Mouse (Mus musculus): ENCODE data around the gene Arhgdia.

GRCm38 (mm10) chr11:120617519-120618112 lies 36.2 kb upstream of the Arhgdia start, which contains the start of gene Pcyt2:
- TF ChIP-seq POLR2A (IDR thresholded peaks at IDR 0.05; ENCODE audit: borderline replicate concordance, low read depth, low read length) (no peak), CTCF (IDR thresholded peaks at IDR 0.05; ENCODE audit: low read depth, low read length) (no peak)
